Mouse (Mus musculus) midbrain, embryonic 15.5 days (tissue): ENCODE data around the gene Abat. TPM values are rescaled to one million over a fixed set of nuclear protein-coding genes. Genes with fewer than 3 reads are reported as not detected.

Source experiments
- ATAC-seq: fragments of 200-750 bp; cut with Nextera tagmentation; replicated peaks from 2 replicates; pipeline ENCODE4 v1.8.0; 2017; ENCODE audit warnings: moderate TSS enrichment
- H3K27ac ChIP-seq: fragments of 300-500 bp; sonication (generic); 2 replicates; pipeline ENCODE4 v1.5.1; 2015; ENCODE audit warnings: mild to moderate bottlenecking, inconsistent platforms
- H3K27me3 ChIP-seq: fragments of 300-500 bp; sonication (generic); replicated peaks from 2 replicates; pipeline ENCODE4 v1.6.1; 2015; ENCODE audit warnings: inconsistent platforms
- H3K36me3 ChIP-seq: fragments of 300-500 bp; sonication (generic); replicated peaks from 2 replicates; pipeline ENCODE4 v1.6.1; 2015; ENCODE audit warnings: inconsistent platforms
- H3K4me1 ChIP-seq: fragments of 300-500 bp; sonication (generic); 2 replicates; pipeline ENCODE4 v1.6.1; 2015; ENCODE audit warnings: inconsistent platforms
- H3K4me2 ChIP-seq: fragments of 300-500 bp; sonication (generic); 2 replicates; pipeline ENCODE4 v1.6.1; 2015; ENCODE audit warnings: inconsistent platforms, mild to moderate bottlenecking, moderate library complexity
- H3K4me3 ChIP-seq: fragments of 300-500 bp; sonication (generic); 2 replicates; pipeline ENCODE4 v1.5.1; 2015; ENCODE audit warnings: mild to moderate bottlenecking, inconsistent platforms
- H3K9ac ChIP-seq: fragments of 300-500 bp; sonication (generic); 2 replicates; pipeline ENCODE4 v1.6.1; 2015; ENCODE audit warnings: mild to moderate bottlenecking, inconsistent platforms
- H3K9me3 ChIP-seq: fragments of 300-500 bp; sonication (generic); 2 replicates; pipeline ENCODE4 v1.6.1; 2016; ENCODE audit warnings: inconsistent platforms
- WGBS: fragments of 180-500 bp; shearing (Covaris S2); methylation state at CpG from one replicate; pipeline ENCODE4 v1.1.7; 2015; ENCODE audit warnings: mixed read lengths; 5-methylcytosine and 5-hydroxymethylcytosine counted together
- polyA plus RNA-seq: library from polyadenylated mRNA; unstranded; fragments of >200 nt; fragmentation: Nextera tagmentation; extraction: Ambion mirVana; gene quantifications from 2 replicates; pipeline ENCODE4 v1.2.1, GENCODE M21; 2015

Gene Abat
- 68.6 and 69.4 TPM in 2 replicates for polyA plus RNA-seq

GRCm38 (mm10) chr16:8513236-8513906 lies at the start of gene Abat:
Gene Abat (plus strand): TSS chr16:8513429.
- peak within 1 kb of the TSS; percentile 68 for H3K4me3 ChIP-seq
- H3K9me3 ChIP-seq, result no peaks in the 10 kb centered on the region
- peak within 1 kb of the TSS; percentile 74 for H3K4me2 ChIP-seq
- H3K9ac ChIP-seq, result peak within 1 kb of the TSS; percentile 57
- no peaks in the 10 kb centered on the region for H3K27me3 ChIP-seq
- under 1% methylated on average over 46 of the region's 46 CpGs for WGBS
- no peaks in the 10 kb centered on the region for H3K36me3 ChIP-seq
- peaks cover 23% of the 10 kb centered on the region for H3K4me1 ChIP-seq
- peak within 1 kb of the TSS; percentile 72 for H3K27ac ChIP-seq
- peak; percentile 100 for ATAC-seq

- no peak overlapping the region for H3K27ac ChIP-seq
- no peaks in the 10 kb centered on the region for H3K36me3 ChIP-seq
- no peaks in the 10 kb centered on the region for H3K9me3 ChIP-seq
- 0 out of 2 replicates have a peak overlapping the region, but pooled peaks have one; percentile 82 for H3K9ac ChIP-seq
- 0 out of 2 replicates have a peak, but pooled peaks cover 3% of the 10 kb centered on the region for H3K27me3 ChIP-seq
- H3K4me1 ChIP-seq, result peaks cover 14% of the 10 kb centered on the region
- peak overlapping the region; percentile 89 for H3K4me3 ChIP-seq
- ATAC-seq, result peak; percentile 78
- WGBS, result 74% methylated on average over 2 of the region's 2 CpGs
- peak overlapping the region; percentile 92 for H3K4me2 ChIP-seq
These were observed 43.1 kb upstream of the Abat start for GRCm38 (mm10) chr16:8470132-8470531.

DNA sequence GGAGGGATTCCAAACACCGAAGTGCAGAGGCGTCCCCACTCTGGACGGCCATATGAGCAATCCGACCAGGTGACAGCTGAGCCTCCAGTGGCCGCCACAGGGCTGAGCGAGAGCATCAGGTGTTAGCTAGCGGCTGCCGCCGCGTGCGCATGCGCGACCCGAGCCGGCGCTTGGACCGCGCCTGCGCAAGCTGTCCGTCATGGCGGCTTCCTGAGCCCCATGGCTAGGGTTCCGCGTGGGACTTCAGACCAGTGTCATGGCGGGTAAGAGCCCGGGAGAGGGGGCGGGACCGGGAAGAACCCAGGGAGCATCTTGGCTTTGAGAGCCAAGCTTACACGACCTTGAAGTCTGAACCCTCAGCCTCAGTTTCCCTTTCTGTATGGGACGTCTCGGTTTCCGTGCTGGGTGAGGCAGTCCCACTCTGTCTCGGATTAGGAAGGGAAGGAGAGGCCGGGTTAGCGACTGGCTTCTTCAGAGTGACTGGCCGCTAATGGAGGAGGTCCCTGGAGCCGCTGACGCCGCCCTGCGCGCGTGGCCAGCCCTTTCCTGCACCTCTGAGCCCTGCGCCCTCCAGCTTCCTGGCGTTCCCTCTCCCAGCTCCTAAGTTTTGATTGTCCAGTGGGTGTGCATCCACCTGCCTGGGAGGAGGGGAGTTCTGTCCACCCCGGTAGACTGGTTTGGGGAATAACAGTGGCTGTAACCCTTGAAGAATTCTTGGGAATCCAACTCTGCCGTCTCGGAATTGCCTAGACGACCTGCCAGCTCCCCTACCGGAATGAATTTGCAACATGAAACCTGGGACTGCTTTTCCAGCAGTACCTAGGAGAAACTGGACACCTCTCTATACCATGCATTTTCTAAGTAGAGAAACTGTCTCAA lies 42.4 kb upstream of the Abat start, which contains the start of gene Mettl22:
Mettl22 (plus strand) TSS at position 186 of the 879 bp plus-strand sequence.
- Histone ChIP-seq H3K4me2 (peak within 1 kb of the TSS; percentile 92), H3K27ac (peak within 1 kb of the TSS; percentile 80), H3K9me3 (no peaks in the 10 kb centered on the region), H3K27me3 (0 out of 2 replicates have a peak, but pooled peaks cover 3% of the 10 kb centered on the region), H3K4me3 (peak within 1 kb of the TSS; percentile 89), H3K9ac (peak within 1 kb of the TSS; percentile 82), H3K36me3 (no peaks in the 10 kb centered on the region), H3K4me1 (peaks cover 14% of the 10 kb centered on the region)
- WGBS, result under 1% methylated on average over 48 of the region's 48 CpGs
- peak; percentile 98 for ATAC-seq

DNA sequence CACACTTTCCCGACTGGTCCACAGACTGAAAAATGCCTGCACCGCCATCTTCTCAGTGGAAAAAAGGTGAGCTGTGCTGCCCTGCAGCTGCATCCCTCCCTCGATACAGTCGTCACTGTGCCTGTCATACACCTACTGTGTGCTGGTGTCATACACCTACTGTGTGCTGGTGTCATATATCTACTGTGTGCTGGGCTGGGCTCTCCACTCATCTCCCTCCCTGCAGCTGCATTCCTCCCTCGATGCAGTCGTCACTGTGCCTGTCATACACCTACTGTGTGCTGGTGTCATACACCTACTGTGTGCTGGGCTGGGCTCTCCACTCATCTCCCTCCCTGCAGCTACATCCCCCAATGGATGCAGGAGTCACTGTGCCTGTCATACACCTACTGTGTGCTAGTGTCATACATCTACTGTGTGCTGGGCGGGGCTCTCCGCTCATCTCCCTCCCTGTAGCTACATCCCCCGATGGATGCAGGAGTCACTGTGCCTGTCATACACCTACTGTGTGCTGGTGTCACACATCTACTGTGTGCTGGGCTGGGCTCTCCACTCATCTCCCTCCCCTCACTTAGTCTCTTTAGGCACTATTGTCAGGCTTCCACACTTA lies 25.7 kb upstream of the Abat start:
- Histone ChIP-seq H3K4me3 (no peak overlapping the region), H3K4me2 (no peak overlapping the region), H3K9ac (no peak overlapping the region), H3K9me3 (no peaks in the 10 kb centered on the region), H3K27ac (no peak overlapping the region), H3K4me1 (no peaks in the 10 kb centered on the region), H3K27me3 (no peaks in the 10 kb centered on the region), H3K36me3 (peaks cover 16% of the 10 kb centered on the region; the same call in 1 of the 2 replicates)
- 92% methylated on average over 9 of the region's 9 CpGs for WGBS
- no peak for ATAC-seq

GRCm38 (mm10) chr16:8489340-8489739 lies 23.9 kb upstream of the Abat start:
- Histone ChIP-seq H3K36me3 (peaks cover 16% of the 10 kb centered on the region; the same call in 1 of the 2 replicates), H3K4me3 (no peak overlapping the region), H3K27ac (no peak overlapping the region), H3K9me3 (no peaks in the 10 kb centered on the region), H3K9ac (no peak overlapping the region), H3K4me1 (no peaks in the 10 kb centered on the region), H3K4me2 (no peak overlapping the region), H3K27me3 (no peaks in the 10 kb centered on the region)
- no peak for ATAC-seq
- 78% methylated on average over 5 of the region's 5 CpGs for WGBS

DNA sequence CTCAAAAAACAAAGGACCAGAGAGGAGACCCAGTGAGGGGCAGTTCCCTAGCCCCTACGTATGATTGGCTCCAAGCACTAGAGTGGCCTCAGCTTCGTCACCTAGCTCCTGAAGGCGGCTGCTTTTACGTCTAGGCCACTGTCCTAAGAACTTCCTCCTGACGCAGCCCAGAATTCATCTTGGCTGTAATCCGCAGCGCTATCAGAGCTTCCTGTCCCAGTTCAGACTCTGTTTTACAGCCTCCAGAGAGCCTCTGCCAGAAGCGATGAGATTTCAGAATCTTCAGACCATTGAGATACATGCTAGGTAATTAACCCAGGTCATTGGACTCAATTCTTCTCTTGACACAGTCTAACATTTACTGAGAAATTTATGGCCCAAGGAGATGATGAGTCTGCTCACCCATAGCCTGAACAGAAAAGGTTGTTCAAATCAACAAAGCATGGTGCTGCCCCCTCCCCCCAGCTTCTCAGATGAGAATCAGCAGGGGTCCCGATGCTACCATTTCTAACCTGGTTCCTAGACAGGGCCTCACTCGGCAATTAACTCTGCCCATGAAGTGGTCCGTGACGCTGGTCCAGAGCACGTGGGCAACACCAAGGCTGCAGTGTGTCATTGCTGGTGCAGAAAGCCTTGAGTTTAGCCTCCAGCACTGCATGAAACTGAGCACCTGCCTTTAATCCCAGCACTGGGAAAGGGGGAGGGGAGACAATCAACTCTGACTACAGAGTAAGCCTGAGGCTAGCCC lies 21.3 kb upstream of the Abat start:
- no peak overlapping the region for H3K4me3 ChIP-seq
- no peak overlapping the region for H3K9ac ChIP-seq
- H3K4me1 ChIP-seq, result no peaks in the 10 kb centered on the region
- WGBS, result 40% methylated on average over 13 of the region's 13 CpGs
- 0 out of 2 replicates have a peak, but pooled peaks have one; percentile 14 for ATAC-seq
- H3K27ac ChIP-seq, result no peak overlapping the region
- no peak overlapping the region for H3K4me2 ChIP-seq
- H3K9me3 ChIP-seq, result no peaks in the 10 kb centered on the region
- peaks cover 6% of the 10 kb centered on the region; the same call in 1 of the 2 replicates for H3K36me3 ChIP-seq
- no peaks in the 10 kb centered on the region for H3K27me3 ChIP-seq

DNA sequence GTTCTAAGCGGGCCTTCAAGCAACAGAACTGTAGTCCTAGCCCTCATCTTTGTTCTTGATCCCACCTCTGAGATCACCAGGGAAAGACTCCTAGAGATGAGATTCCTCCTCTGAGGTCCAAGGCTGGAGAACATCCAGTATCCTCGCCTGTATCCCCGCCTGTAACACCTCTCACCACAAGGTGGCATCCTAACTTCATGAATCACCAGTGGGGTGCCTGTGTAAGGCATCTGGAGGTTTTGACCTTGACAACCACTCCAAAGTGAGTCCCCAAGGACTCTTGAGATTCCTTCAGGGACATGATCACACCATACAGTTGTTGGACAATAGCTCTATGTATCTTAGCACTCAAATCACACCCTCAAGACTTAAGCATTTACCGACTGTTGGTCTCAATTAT lies 19.0 kb upstream of the Abat start:
- ATAC-seq, result no peak; the same call in 1 of the 2 replicates
- Histone ChIP-seq H3K9me3 (no peaks in the 10 kb centered on the region), H3K36me3 (no peaks in the 10 kb centered on the region), H3K27me3 (no peaks in the 10 kb centered on the region), H3K27ac (no peak overlapping the region), H3K4me3 (no peak overlapping the region), H3K4me2 (no peak overlapping the region), H3K9ac (no peak overlapping the region), H3K4me1 (no peaks in the 10 kb centered on the region)
- WGBS, result 18% methylated on average over 4 of the region's 4 CpGs

DNA sequence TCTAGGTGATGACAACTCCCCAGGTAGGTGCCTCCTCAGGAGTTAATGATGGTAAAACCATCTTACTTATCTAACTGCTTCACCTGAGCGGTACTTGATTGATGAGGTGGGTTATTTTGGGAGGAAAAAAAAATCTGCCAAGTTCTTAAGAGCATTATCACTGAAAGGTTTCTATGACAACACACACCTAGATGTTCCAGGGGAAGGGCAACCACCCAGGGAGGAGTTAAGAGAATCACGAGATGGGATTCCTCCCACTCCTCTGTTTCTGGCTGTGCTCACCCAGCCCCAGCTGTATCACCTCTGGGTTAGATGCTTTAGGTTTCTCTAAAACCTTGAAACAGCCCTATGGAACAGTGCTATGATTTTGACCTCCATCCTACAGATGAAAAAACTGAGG lies 16.3 kb upstream of the Abat start:
- Histone ChIP-seq H3K27ac (no peak overlapping the region), H3K4me2 (no peak overlapping the region), H3K9me3 (no peaks in the 10 kb centered on the region), H3K4me3 (no peak overlapping the region), H3K4me1 (no peaks in the 10 kb centered on the region), H3K9ac (no peak overlapping the region), H3K27me3 (no peaks in the 10 kb centered on the region), H3K36me3 (no peaks in the 10 kb centered on the region)
- WGBS, result 52% methylated on average over 2 of the region's 2 CpGs
- ATAC-seq, result no peak

DNA sequence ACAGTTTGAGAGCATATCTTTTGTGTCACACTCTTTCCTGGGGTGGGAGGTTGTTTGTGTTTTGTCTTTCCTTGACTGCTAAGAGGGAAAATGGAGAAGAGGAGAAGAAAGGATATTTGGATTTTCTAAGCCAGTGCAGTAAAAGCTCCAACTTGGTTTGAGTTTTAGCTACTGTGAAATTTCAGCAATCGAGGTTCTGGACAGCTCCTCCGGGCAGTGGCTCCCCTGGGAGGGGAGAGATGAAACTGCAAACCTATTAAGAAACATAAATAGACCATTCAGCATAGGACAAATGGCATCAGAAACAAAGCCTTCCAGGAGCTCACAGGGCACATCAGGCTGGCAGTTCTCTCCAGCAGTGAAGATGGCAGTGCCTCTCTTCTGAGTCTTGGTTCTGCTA lies 9.0 kb upstream of the Abat start:
- Histone ChIP-seq H3K4me3 (no peak overlapping the region), H3K9me3 (no peaks in the 10 kb centered on the region), H3K36me3 (no peaks in the 10 kb centered on the region), H3K4me2 (no peak overlapping the region), H3K27ac (no peak overlapping the region), H3K27me3 (no peaks in the 10 kb centered on the region), H3K9ac (no peak overlapping the region), H3K4me1 (no peaks in the 10 kb centered on the region)
- ATAC-seq, result no peak
- WGBS, result 61% methylated on average over 2 of the region's 2 CpGs

DNA sequence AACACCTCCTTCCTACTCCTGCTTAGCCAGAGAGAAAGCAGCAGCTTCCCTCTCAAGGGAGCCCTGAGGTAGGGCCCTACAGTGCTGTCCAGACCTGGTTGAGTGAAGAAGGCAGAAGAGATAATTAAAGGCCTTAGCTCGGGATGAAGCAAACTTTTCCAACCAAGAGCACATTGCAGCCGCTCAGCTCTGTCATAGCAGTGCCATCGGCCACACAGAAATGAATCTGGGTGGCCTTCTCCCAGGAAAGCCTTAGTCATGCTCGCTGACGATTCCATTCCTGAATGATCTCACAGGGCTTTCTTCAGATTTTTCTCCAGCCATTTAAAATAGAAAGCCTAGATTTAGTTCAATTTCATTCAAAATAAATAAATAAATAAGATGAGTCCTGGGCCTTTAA lies 3.3 kb upstream of the Abat start:
- Histone ChIP-seq H3K36me3 (no peaks in the 10 kb centered on the region), H3K9me3 (no peaks in the 10 kb centered on the region), H3K27me3 (no peaks in the 10 kb centered on the region), H3K27ac (no peak overlapping the region), H3K9ac (no peak overlapping the region), H3K4me2 (no peak overlapping the region), H3K4me1 (peaks cover 16% of the 10 kb centered on the region), H3K4me3 (no peak overlapping the region)
- WGBS, result 74% methylated on average over 5 of the region's 5 CpGs
- ATAC-seq, result no peak

- 0 out of 2 replicates have a peak overlapping the region, but pooled peaks have one; percentile 46 for H3K27ac ChIP-seq
- no peak for ATAC-seq
These were observed 399 bp upstream of the Abat start for GRCm38 (mm10) chr16:8512830-8513229.

More at GRCm38 (mm10) chr16:8512830-8513229, 399 bp upstream of the Abat start:
- WGBS, result 1% methylated on average over 5 of the region's 5 CpGs
- Histone ChIP-seq H3K4me1 (peaks cover 20% of the 10 kb centered on the region), H3K9ac (peak overlapping the region; percentile 34; the same call in 1 of the 2 replicates), H3K27me3 (no peaks in the 10 kb centered on the region), H3K4me3 (peak overlapping the region; percentile 68), H3K9me3 (no peaks in the 10 kb centered on the region), H3K36me3 (no peaks in the 10 kb centered on the region), H3K4me2 (peak overlapping the region; percentile 74)
